Mouse (Mus musculus) left cerebral cortex, adult 2 months (tissue): Measurements from ENCODE around the gene Zbtb11. TPM values are rescaled to one million over a fixed set of nuclear protein-coding genes. Genes with fewer than 3 reads are reported as not detected.

Experiments used
- DNase-seq, 2 experiments: peaks; one replicate each; pipeline ENCODE4 v3.0.0; 2021 to 2022; ENCODE audit warnings: low spot score in 2 of 2, mixed read lengths in 1 of 2; ENCODE audit errors: extremely low spot score in 1 of 2
- H3K27ac ChIP-seq: fragments of 200-600 bp; 2 replicates; pipeline ENCODE4 v1.8.1; 2022
- H3K4me3 ChIP-seq: fragments of 200-600 bp; 2 replicates; pipeline ENCODE4 v1.8.1; 2022
- CTCF ChIP-seq: fragments of 200-600 bp; IDR thresholded peaks from 2 replicates; pipeline ENCODE4 v1.8.1; 2022; ENCODE audit warnings: antibody characterized with exemption, mild to moderate bottlenecking, moderate library complexity
- intact Hi-C: fragments of 180-260 bp; cut with DNase I; formaldehyde crosslinking; loops from one replicate; pipeline ENCODE4 v1.15.1; 2025
- total RNA-seq, 2 experiments: library from RNA; stranded (reverse); gene quantifications; 2 replicates each; pipeline ENCODE4 v1.2.3; 2021

Gene Zbtb11
- total RNA-seq, 2 experiments from 2014 or later = 50.3 to 54.9 TPM

DNA sequence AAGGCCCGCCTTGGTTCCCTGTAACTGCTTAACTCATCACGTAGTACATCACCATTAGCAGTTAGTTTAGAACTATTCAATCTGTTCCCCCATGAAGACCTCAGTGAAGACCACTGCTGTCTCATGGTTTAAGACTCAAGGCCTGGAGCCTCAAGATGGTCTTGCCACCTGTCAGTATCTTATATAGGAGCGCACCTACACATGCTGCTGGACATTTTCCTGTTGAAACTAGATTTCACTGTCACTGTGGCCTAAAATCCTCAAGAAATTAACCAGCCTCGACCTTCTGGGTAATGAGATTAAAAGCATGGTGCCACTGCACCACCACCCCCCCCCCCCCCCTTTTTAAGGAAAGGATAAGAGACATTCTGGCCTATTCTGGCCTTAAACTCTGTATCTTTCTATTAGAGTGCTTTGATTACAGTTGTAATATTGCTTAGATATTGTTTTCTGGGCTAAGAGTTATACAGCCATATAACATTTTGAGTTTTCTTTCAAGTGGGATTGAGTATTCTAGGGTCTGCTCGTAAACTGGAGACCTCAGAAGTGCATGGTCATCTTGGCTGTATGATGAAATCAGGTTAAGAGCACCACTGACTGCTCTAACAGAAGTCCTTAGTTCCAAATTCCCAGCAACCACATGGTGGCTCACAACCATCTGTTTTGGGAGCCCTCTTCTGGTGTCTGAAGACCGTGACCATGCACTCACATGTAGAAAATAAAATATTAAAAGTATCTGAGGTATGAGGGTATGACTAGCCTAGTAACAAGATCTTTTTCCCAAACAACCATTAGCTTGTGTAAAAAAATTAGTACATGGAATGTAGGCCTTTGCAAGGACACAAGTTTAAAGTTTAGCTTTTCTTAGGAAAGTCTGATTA lies 1.7 kb upstream of the Zbtb11 start:
- TF ChIP-seq CTCF = no peak; the same call in 1 of the 2 replicates
- H3K27ac ChIP-seq = no peak overlapping the region
- no peak for DNase-seq
- no peak overlapping the region for H3K4me3 ChIP-seq
- intact Hi-C loops = no loop called here

DNA sequence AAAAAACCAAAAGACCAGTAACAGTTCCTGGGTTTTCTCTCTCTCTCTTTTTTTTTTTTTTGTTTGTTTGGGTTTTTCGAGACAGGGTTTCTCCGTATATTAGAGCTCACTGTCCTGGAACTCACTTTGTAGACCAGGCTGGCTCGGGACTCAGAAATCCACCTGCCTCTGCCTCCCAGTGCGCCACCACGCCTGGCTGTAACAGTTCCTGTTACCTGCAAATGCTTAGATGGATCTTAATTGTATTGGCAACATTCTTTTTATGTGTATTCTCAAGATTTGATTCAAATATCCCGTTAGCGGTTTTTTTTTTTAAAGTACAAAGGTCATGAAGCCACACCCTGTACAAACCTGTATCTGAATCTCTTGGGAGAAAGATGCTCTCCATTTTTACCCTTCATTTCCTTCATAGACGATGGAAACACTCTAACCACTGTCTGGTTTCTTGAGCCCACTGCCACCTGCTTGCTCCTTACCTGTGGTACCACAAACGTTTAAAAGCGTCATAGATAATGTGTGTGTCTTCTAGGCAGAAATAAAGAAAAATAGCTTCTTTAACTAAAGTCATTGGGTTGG lies 969 bp upstream of the Zbtb11 start:
- H3K4me3 ChIP-seq = peak overlapping the region; percentile 98

DNA sequence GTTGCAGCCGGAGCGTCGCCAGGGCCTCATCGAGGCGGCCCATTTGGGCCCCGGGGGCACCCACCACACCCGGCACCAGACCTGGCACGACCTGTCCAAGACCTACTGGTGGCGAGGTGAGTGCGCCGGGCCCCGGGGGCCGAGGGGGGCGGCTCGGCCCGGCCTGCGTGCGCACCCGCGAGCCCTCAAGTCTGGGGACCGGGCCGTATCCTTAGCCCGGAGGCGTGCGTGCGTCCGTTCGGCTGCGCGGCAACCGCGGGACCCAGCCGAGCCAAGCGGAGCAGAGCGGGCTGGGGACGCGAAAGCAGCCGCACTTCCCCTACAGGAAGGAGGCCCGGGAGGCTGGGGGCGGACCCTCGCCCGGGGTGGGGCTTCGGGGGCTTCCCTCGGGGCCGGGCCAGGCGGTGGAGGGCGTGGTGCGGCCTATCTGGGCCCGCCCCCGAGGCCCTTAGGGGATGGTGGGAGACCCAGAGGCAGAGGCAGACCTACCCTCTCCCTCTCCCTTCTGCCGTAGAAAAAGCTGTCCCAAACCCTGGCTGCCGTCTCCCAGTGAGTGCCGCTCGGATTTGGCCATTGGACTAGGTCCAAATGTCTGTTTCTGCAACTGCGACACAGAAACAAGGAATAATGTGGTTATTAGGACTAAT lies 696 bp downstream of the Zbtb11 start:
- no peak for TF ChIP-seq CTCF
- peak; percentile 83 to 87 for DNase-seq
- intact Hi-C loops = loop anchor here (1.0 kb wide), 1 partner anchor 55 kb away; the partner anchor contains the start of gene Pcnp
- Histone ChIP-seq H3K4me3 (peak overlapping the region; percentile 98), H3K27ac (peak overlapping the region; percentile 93)

More for the DNA sequence above, 969 bp upstream of the Zbtb11 start:
- TF ChIP-seq CTCF = no peak
- intact Hi-C loops = no loop called here
- H3K27ac ChIP-seq = peak overlapping the region; percentile 80
- DNase-seq = no peak

DNA sequence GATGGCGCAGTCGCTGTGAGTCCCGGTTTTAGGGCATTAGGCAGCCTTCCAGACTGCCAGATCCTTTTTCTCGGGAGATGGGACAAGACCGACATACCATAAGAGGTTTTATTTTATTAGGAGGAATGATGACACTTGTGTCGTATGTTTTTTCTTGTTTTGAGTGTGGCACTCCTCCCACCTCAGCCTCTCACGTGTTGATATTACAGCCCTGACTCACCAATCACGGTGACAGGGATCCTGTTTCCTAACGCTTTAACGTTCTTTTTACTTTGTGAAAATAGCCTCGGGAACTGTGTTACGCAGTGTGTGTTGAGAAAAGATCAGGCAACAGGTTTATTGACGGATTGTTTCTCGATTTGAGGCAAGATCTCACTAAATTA lies 1.2 kb downstream of the Zbtb11 start:
- Histone ChIP-seq H3K27ac (peak overlapping the region; percentile 93), H3K4me3 (peak overlapping the region; percentile 98)
- intact Hi-C loops = loop anchor here (1.0 to 5.0 kb wide), 2 partner anchors 37 to 54 kb away; partner anchors contain the start of gene Pcnp
- peak in 1 of 2 experiments; percentile 21 for DNase-seq
- TF ChIP-seq CTCF = no peak

DNA sequence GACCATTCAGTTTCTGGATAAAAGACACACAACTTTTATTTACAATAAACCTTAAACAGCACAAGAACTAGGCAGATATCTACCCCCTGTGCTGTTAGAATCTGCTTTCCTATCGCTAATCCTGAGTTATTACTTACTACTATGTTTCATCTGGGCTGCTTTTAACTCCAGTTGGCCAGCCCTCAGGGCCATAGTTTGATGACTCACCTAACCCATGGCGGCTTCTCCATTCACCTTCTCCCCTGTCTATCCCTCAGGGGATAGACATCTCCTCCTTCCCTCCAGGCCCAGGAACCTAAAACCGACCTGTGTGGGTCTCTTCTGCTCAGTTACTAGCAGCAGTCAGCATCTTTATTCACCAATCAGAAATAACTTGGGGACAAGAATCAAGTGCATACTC lies 12.3 kb downstream of the Zbtb11 start:
- H3K27ac ChIP-seq = no peak overlapping the region
- H3K4me3 ChIP-seq = no peak overlapping the region
- intact Hi-C loops = no loop called here
- DNase-seq = no peak
- TF ChIP-seq CTCF = no peak

DNA sequence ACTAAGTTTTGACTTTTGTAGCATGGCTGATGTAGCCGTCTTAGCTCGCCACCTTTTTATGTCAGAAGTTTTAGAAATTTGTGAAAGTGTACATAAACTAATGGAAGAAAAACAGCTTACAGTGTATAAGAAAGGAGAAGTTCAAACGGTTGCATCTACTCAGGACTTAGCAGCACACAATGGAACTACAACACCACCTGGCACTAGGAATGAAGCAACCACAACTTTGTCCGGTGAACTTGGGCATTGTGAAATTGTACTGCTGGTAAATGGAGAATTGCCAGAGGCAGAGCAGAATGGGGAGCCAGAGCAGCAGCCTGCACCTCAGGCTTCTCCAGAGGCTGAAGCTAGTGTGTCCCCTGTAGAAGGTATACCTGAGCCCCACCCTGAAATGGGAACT lies 16.6 kb downstream of the Zbtb11 start:
- Histone ChIP-seq H3K4me3 (no peak overlapping the region), H3K27ac (no peak overlapping the region)
- intact Hi-C loops = no loop called here
- no peak for TF ChIP-seq CTCF
- no peak for DNase-seq

DNA sequence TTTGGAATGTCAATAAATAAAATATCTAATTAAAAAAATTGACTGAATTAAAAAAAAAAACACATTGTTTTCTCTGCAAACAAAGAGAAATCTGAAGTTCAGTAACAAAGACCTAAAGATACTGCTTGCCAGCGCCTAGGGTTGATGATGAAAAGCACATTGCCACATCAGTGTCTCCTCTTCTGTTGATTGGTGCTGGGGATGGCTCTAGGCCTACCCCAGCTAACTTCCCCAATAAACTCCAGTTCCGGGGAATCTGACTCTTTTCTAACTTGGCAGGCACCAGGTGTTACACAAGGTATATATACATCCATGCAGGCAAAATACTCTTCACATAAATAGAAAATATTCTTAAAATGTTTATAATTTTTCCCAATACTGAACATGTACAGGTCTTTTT lies 20.6 kb downstream of the Zbtb11 start:
- DNase-seq = no peak
- H3K27ac ChIP-seq = no peak overlapping the region
- TF ChIP-seq CTCF = no peak
- no peak overlapping the region for H3K4me3 ChIP-seq
- intact Hi-C loops = no loop called here

DNA sequence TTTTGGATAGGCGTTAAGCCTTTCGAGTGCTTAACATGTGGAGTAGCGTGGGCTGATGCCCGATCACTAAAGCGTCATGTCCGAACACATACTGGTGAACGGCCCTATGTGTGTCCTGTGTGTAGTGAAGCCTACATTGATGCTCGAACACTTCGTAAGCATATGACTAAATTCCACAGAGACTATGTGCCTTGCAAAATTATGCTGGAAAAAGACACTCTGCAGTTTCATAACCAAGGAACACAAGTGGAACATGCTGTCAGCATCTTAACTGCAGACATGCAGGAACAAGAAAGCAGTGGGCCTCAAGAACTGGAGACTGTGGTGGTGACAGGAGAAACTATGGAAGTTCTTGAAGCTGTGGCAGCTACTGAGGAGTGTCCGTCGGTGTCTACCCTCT lies 33.1 kb downstream of the Zbtb11 start:
- peak overlapping the region; percentile 24; the same call in 1 of the 2 replicates for H3K27ac ChIP-seq
- H3K4me3 ChIP-seq = no peak overlapping the region
- no peak for TF ChIP-seq CTCF
- DNase-seq = no peak
- intact Hi-C loops = no loop called here

DNA sequence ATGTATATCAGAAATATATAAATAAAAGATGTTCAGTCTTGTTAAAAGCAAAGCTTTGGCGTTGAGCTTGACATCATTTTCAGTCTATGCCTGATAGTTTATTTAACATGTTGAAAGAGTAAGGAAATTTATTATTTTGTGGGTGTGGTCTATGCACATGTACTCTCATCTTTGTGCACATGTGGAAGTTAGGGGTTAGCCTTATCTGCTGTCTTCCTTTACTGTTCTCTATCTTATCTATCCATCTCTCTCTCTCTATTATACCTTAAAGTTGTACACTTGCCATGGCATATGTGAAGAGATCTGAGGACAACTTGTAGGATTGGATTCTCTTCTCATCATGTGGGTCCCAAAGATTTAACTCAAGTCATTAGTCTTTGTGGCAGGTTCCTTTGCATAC lies 35.2 kb downstream of the Zbtb11 start:
- intact Hi-C loops = no loop called here
- TF ChIP-seq CTCF = no peak

DNA sequence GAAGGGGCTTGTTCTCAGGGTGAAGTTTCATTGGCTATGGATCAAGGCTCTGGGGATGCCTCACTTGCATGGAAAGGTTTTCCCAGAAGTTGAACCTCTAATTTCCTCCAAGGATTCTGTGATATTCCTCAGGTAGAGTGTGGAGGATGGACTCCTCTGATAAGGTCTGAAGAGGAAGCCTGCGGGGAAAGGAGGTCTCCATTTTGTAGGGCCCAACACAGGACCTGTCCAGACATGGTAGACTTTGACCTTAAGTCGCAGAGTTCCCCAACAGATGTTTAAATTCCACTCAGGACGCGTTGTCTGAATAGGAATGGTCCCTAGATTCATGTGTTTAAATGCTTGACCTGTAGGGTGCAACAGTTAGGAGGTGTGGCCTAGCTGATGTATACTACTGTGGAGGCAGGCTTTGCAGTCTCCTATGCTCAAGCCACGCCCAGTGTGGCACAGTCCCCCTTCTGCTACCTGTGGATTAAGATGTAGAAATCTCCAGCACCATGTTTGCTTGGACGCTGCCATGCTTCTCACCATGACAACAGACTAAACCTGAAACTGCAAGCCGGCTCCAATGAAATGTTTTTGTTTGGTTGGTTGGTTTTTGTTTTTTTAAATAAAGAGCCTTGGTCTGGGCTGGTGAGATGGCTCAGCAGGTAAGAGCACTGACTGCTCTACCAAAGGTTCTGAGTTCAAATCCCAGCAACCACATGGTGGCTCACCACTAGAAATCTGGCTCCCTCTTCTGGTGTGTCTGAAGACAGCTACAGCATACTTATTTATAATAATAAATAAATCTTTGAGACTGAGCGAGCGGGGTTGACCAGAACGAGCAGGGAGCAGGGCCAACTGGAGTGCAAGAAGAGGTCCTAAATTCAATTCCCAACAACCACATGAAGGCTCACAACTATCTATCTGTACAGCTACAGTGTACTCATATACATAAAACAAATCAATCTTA lies 39.4 kb downstream of the Zbtb11 start:
- no peak overlapping the region for H3K27ac ChIP-seq
- TF ChIP-seq CTCF = peak; percentile 14; the same call in 1 of the 2 replicates
- DNase-seq = no peak
- no peak overlapping the region for H3K4me3 ChIP-seq
- intact Hi-C loops = loop anchor here (5.0 kb wide), 1 partner anchor 36 kb away; no protein-coding TSS in a partner anchor

More for the DNA sequence above, 35.2 kb downstream of the Zbtb11 start:
- no peak overlapping the region for H3K4me3 ChIP-seq
- DNase-seq = no peak
- no peak overlapping the region for H3K27ac ChIP-seq

DNA sequence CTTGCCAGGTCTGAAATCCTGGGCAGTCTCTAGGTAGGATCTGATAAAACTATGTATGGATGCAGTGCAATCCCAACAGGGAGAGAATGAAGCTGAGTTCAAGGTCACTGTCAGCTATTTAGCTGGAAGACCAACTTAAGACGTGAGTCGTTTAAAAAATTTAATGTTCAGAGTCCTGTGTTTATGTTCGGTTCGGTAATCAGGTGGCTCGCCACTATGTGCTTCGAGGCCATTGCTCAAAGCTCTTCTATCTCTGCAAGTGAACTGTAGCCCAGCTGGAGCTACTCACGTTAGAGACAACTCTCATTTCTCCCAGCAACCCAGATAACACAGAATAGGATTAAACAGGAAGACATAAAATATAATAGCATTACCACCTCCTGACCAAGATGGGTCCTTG lies 40.4 kb downstream of the Zbtb11 start:
- DNase-seq = no peak
- intact Hi-C loops = loop anchor here (5.0 kb wide), 1 partner anchor 37 kb away; no protein-coding TSS in a partner anchor
- Histone ChIP-seq H3K27ac (no peak overlapping the region), H3K4me3 (no peak overlapping the region)
- TF ChIP-seq CTCF = no peak
